Mouse (Mus musculus): ENCODE measurements at regions not wholly inside any gene's neighbourhood (a gene's known extent, or its start where the extent isn't known, plus 50 kb on each side); places are given as distances from the start of the nearest gene placed in this dataset.

- no peak for DNase-seq (ENCODE audit: low spot score in 2 of 2)
These were observed 273.3 kb upstream of the Ppargc1a start for GRCm38 (mm10) chr5:51840638-51841329.

GRCm38 (mm10) chr5:51839292-51839691 is 271.8 kb upstream of the Ppargc1a start:
- no peak for DNase-seq (ENCODE audit: low spot score in 2 of 2)

- DNase-seq (ENCODE audit: low spot score in 2 of 2) = no peak
These were observed 263.0 kb upstream of the Ppargc1a start for GRCm38 (mm10) chr5:51830551-51830950.

- DNase-seq (ENCODE audit: low spot score in 2 of 2) = no peak
These were observed 262.5 kb upstream of the Ppargc1a start for GRCm38 (mm10) chr5:51830015-51830414.

- DNase-seq (ENCODE audit: low spot score in 2 of 2) = no peak
These were observed 262.1 kb upstream of the Ppargc1a start for GRCm38 (mm10) chr5:51829606-51830005.

- DNase-seq (ENCODE audit: low spot score in 2 of 2) = no peak
These were observed 261.5 kb upstream of the Ppargc1a start for GRCm38 (mm10) chr5:51829020-51829419.

GRCm38 (mm10) chr5:51826269-51826668 is 258.7 kb upstream of the Ppargc1a start:
- DNase-seq (ENCODE audit: low spot score in 2 of 2) = no peak

- DNase-seq (ENCODE audit: low spot score in 2 of 2) = no peak
These were observed 258.1 kb upstream of the Ppargc1a start for GRCm38 (mm10) chr5:51825584-51826088.

GRCm38 (mm10) chr5:51824731-51825130 is 257.2 kb upstream of the Ppargc1a start:
- no peak for DNase-seq (ENCODE audit: low spot score in 2 of 2)

- no peak for DNase-seq (ENCODE audit: low spot score in 2 of 2)
These were observed 256.1 kb upstream of the Ppargc1a start for GRCm38 (mm10) chr5:51823657-51824056.

- no peak for DNase-seq (ENCODE audit: low spot score in 2 of 2)
These were observed 248.7 kb upstream of the Ppargc1a start for GRCm38 (mm10) chr5:51816258-51816657.

GRCm38 (mm10) chr5:51811728-51812127 is 244.2 kb upstream of the Ppargc1a start:
- no peak for DNase-seq (ENCODE audit: low spot score in 2 of 2)

GRCm38 (mm10) chr5:51801486-51801885 is 234.0 kb upstream of the Ppargc1a start:
- peak in 1 of 2 experiments; percentile 16 for DNase-seq (ENCODE audit: low spot score in 2 of 2)

GRCm38 (mm10) chr5:51799371-51800035 is 232.0 kb upstream of the Ppargc1a start:
- DNase-seq (ENCODE audit: low spot score in 2 of 2) = peak in 1 of 2 experiments; percentile 57

GRCm38 (mm10) chr5:51794097-51794496 is 226.6 kb upstream of the Ppargc1a start:
- DNase-seq (ENCODE audit: low spot score in 2 of 2) = no peak

- DNase-seq (ENCODE audit: low spot score in 2 of 2) = no peak
These were observed 225.4 kb upstream of the Ppargc1a start for GRCm38 (mm10) chr5:51792950-51793349.

- no peak for DNase-seq (ENCODE audit: low spot score in 2 of 2)
These were observed 221.2 kb upstream of the Ppargc1a start for GRCm38 (mm10) chr5:51788768-51789167.

GRCm38 (mm10) chr5:51783523-51783922 is 216.0 kb upstream of the Ppargc1a start:
- DNase-seq (ENCODE audit: low spot score in 2 of 2) = peak in 1 of 2 experiments; percentile 25

GRCm38 (mm10) chr5:51783099-51783498 is 215.6 kb upstream of the Ppargc1a start:
- peak; percentile 28 to 64 for DNase-seq (ENCODE audit: low spot score in 2 of 2)

- peak in 1 of 2 experiments; percentile 21 for DNase-seq (ENCODE audit: low spot score in 2 of 2)
These were observed 208.1 kb upstream of the Ppargc1a start for GRCm38 (mm10) chr5:51775502-51776145.

- no peak for DNase-seq (ENCODE audit: low spot score in 2 of 2)
These were observed 204.1 kb upstream of the Ppargc1a start for GRCm38 (mm10) chr5:51771655-51772054.

GRCm38 (mm10) chr5:51766111-51766510 is 198.6 kb upstream of the Ppargc1a start:
- no peak for DNase-seq (ENCODE audit: low spot score in 2 of 2)

- DNase-seq (ENCODE audit: low spot score in 2 of 2) = no peak
These were observed 196.9 kb upstream of the Ppargc1a start for GRCm38 (mm10) chr5:51764416-51764815.
